Mouse (Mus musculus) T-helper 1 cell (primary cell): ENCODE measurements at regions not wholly inside any gene's neighbourhood (a gene's known extent, or its start where the extent isn't known, plus 50 kb on each side); places are given as distances from the start of the nearest gene placed in this dataset.

Experiments
- in situ Hi-C: fragments of 300-600 bp; cut with MboI, MseI; formaldehyde crosslinking; loops from one replicate; pipeline ENCODE4 v1.15.1; 2025; ENCODE audit warnings: high pct_unique_total_duplicates

DNA sequence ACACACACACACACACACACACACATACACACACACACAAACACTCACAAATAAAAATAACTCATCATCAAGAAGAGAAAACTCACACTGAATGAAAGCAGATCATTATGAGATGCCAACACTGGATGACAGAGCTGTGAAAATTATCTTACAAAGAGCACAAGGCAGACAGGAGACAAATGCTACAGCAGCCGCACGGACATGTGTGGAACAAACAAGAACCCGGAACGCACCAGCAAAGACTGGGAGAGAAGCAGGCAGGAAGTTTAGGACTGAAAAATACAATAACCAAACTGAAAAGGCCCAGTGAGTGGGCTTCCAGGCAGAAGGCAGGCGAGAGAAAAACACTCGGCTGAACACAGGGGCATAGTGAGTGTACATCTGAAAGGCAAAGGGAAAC, 148.2 kb downstream of the Rplp1 start:
- in situ Hi-C loops = loop anchor here (5.0 kb wide), 1 partner anchor 44 kb away; no protein-coding TSS in a partner anchor

GRCm38 (mm10) chr9:61765366-61765765, 149.0 kb downstream of the Rplp1 start:
- in situ Hi-C loops = loop anchor here (5.0 kb wide), 1 partner anchor 43 kb away; no protein-coding TSS in a partner anchor

DNA sequence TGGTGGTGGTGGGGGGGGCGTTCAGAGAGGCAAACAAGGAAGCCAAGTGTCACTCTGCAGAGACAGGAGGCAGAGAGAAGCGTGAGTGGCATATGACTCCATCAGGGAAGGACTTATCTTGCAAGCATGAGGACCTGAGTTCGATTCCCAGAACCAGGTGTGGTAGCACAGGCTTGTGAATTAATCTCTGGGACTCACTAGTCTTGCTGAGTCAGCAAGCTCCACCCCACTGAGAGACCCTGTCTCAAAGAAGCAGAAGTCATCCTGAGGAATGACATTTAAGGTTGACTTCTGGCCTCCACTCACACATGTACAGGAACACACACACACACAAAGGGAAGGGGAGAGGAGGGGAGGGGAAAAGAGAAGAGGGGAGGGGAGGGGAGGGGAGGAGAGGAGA, 156.5 kb downstream of the Rplp1 start:
- in situ Hi-C loops = loop anchor here (5.0 to 10.0 kb wide), 2 partner anchors 69 to 1847 kb away; partner anchors contain the start of genes Aagab and Iqch

DNA sequence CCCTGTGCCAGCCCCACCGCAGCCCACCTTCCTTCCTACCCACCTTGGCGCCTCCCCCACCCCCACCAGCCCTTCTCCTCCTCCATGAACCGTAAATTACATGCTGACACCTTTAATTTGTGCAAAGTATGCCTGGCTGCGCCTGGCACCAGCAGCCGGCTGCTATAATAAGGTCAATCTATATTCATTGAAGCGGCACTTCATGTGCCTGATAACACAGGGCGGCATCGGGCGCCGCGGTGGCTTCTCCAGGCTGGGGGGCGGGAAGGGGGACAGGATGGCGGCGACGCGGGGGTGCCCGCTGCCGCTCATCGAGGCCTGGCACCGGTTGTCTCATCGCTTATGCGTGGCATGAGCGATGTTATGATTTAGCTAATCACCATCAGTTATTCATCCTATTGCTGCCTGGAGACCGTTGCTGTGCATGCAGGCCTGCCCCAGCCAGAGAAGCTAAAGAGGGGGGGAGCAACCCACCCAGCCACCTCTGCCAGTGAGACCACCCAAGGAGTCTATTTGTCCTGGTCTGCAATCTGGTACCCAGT, 157.5 kb downstream of the Rplp1 start:
- in situ Hi-C loops = loop anchor here (5.0 to 10.0 kb wide), 2 partner anchors 70 to 1848 kb away; partner anchors contain the start of genes Aagab and Iqch

DNA sequence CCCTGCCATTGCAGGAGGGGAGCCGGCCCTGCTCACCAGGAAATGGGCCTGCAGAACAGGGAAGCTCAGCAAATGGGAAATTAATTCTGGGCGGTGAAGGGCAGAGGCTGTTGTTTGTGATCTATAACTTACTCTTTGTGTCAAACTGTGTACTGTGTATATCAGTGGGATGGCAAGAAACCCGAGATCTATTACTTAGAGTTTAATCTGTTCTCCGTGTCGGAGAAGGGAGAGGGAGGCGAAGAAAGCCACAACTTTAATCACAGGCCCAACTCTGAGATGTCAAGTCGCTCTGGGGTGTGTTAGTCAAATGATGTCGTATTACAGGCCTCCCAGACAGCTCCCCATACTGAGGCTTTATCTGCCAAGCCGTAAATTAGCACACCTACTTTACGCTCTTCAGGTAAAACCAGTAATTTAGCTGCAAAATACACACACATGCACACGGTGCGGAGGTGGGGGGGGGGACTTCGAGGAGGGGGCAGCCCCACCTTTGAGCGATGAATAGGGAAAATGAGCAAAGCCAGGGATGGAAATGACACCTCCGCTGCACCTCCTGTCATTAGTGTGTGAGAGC, 158.0 kb downstream of the Rplp1 start:
- in situ Hi-C loops = loop anchor here (5.0 to 10.0 kb wide), 2 partner anchors 71 to 1848 kb away; partner anchors contain the start of genes Aagab and Iqch

DNA sequence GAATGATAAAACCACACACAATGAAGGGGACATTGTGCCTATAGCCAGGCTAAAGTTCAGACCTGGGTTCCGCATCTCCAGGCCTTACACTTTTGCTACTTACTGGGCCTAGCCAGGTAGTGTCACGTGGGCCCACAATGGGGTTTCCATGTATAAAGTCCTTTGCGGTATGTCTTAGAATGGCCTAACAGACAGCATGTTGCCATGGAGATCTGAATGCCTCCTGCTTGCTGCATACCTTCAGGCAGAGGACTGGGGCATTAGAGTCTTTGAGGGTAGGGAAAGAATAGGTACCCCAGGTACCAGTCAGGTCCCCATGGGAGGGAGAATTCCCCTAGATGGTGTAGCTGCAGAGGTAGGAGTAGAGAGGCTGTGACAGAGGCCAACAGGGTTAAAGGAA, 159.0 kb downstream of the Rplp1 start:
- in situ Hi-C loops = loop anchor here (5.0 to 10.0 kb wide), 2 partner anchors 72 to 1849 kb away; partner anchors contain the start of genes Aagab and Iqch

DNA sequence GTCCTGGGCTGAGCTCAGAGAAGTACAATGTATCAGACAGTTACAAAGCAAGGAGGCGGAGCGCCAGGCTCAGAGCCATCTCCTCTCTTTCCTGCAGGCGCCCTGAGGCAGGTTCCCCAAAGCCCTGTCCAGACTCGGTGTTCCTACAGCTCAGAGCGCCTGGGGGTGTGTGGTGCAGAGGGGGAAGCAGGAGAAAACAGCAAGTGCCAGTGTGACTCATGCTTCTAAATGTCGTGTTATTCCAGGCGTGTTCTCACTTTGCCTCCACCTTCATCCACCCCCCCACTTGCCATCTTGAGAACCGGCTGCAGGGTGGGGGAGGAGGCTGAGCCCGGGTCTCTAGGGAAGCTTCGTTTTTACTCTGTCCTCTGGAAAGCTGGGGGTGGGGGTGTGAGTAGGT, 160.5 kb downstream of the Rplp1 start:
- in situ Hi-C loops = loop anchor here (10.0 kb wide), 1 partner anchor 1851 kb away; the partner anchor contains the start of genes Aagab and Iqch

GRCm38 (mm10) chr9:61749201-61749600, 165.1 kb downstream of the Rplp1 start:
- in situ Hi-C loops = no loop called here

DNA sequence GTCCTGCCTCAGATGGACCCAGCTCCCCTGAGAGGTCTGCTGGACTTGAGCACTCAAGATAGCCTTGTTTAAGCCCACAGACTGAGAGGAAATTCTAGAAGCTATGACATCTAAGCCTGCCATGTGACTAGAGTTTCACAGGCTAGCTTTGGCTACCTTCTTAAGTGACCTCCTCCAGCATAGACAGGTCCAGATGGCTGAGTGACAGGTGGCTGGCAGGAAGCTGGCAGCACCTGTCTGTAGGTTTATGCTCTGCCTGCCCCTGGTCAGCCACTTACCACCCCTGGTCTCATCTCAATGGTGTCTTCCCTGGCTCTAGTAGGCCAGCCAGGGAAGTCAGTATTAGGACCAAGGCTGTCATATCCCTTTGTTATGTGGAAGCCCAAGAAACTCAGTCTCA, 165.9 kb downstream of the Rplp1 start:
- in situ Hi-C loops = no loop called here

GRCm38 (mm10) chr9:61746401-61746800, 167.9 kb downstream of the Rplp1 start:
- in situ Hi-C loops = no loop called here

GRCm38 (mm10) chr9:61745301-61745801, 169.0 kb downstream of the Rplp1 start:
- in situ Hi-C loops = no loop called here

GRCm38 (mm10) chr9:61733540-61733939, 180.8 kb downstream of the Rplp1 start:
- in situ Hi-C loops = no loop called here

DNA sequence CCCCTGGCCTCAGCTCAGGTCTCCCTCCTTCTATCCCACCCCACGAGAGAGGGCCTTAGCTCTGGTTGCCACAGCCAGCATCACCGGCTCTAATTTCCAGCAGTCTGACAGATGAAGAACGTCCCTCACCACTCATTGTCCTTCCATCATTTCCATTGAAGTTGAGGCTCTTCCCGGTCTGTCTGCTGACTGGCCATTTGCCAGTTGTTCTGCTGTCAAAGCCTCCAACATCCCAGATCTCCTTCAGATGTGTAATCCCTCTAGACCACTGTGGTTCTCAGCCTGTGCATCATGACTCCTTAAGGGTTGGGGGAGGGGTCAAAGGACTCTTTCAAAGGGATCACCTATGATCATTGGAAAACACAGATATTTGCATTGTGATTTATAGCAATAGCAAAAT, 181.6 kb downstream of the Rplp1 start:
- in situ Hi-C loops = no loop called here

GRCm38 (mm10) chr9:61728115-61728514, 186.2 kb downstream of the Rplp1 start:
- in situ Hi-C loops = no loop called here

DNA sequence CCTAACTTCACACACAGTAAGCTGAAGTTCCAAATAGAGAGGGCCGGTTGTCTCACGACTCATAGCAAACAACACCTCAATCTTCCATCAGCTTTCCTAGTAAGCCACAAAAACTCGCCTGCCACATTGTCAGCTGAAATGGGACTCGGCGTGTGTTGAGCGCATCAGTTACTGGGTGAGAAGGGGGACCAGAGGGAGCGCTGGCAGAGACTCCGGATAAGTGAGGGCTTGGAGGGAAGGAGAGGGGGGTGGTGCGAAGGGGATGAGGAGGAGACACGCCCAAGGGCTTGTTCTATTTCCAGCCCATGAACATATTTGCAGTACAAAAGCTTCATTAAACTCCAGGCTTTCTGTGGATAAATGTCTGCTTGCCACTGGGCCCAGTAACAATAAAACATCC, 186.7 kb downstream of the Rplp1 start:
- in situ Hi-C loops = no loop called here

- in situ Hi-C loops = loop anchor here (5.0 kb wide), 1 partner anchor 43 kb away; no protein-coding TSS in a partner anchor
Measured at GRCm38 (mm10) chr9:61724070-61724469, 190.3 kb downstream of the Rplp1 start.

DNA sequence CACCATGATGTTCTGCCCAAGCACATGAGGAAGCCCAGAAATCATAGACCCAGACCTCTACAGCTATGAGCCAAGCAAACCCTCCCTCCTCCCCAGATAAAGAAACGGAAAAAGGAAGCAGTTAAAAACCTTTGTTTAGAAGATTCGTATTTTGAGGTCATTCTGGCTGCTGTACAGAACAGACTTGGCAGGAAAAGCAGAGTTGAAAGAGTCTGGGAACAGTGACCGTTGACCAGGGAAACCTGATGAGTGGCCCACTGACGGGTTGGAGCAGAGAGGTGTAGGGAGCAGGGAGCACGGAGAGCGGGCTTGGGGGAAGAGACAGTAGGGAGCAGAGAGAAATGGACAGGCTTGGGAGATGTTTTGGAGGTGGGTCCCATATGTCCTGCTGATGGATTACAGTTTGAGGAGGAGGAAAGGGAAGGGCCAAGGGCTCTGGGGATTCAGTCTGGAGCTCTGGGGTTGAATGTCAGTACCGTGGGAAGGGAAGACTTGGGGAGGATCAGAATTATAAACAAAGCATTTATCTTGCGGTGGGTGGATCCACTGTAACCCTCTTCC, 191.2 kb downstream of the Rplp1 start:
- in situ Hi-C loops = loop anchor here (5.0 kb wide), 1 partner anchor 44 kb away; no protein-coding TSS in a partner anchor

DNA sequence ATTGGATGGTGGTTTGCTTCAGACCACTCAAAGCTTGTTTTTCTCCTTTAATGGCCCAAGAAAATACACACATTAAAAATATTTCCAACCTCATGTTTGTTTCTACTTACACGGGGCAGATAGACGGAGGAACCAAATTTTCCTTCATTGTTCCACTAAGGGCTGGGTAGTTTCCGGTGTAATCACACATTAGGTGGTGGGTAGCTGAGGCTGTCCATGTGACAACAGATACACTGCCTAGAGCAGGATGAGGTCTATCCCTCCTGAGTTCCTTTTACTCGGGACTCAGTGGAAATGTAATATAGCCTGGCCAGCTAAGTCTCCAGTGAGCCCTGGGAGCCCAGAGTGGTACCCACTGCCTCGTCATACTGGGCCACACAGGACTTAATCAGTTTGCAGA, 192.5 kb downstream of the Rplp1 start:
- in situ Hi-C loops = loop anchor here (5.0 kb wide), 1 partner anchor 45 kb away; no protein-coding TSS in a partner anchor

DNA sequence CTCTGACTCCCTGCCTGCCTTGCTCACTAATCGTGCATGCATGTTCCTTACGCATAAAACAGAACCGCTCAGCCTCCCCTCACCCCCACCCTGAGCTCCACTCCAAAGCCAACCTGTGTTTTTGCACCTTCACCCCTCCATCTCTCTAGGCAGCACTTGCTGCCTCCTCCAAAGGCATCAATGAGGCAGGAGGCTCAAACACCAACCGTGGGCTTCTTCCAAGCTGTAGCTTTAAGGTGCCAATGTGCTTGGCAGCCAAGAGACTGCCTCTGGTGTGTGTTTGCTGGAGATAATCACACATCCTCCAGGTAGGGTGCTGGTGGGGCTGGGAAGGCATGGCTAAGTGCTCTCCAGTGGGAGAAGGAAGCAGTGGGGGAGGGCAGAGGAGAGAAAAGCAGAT, 193.3 kb downstream of the Rplp1 start:
- in situ Hi-C loops = loop anchor here (5.0 kb wide), 1 partner anchor 46 kb away; no protein-coding TSS in a partner anchor

GRCm38 (mm10) chr9:61720206-61720605, 194.1 kb downstream of the Rplp1 start:
- in situ Hi-C loops = loop anchor here (5.0 kb wide), 1 partner anchor 47 kb away; no protein-coding TSS in a partner anchor

DNA sequence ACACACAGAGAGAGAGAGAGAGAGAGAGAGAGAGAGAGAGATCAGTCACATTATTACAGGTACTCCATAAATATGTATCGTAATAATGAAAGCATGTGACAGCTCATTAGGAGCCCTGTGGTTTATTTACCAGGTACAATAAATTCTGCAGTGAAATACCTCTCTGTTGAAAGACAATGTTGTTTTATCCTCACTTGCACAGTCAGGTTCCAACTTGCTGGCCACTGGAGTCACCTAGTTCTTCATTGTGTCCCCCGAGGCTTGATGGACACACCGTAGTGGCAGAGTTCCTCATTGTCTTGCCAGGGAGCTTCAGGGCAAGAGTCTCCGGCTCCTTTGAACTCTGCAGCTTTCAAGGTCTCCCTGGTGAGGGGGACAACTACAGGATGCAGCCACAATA, 197.6 kb downstream of the Rplp1 start:
- in situ Hi-C loops = loop anchor here (5.0 kb wide), 1 partner anchor 116 kb away; no protein-coding TSS in a partner anchor
